Mouse (Mus musculus): ENCODE measurements at regions not wholly inside any gene's neighbourhood (a gene's known extent, or its start where the extent isn't known, plus 50 kb on each side); places are given as distances from the start of the nearest gene placed in this dataset.
A peak's percentile ranks its signal among the peaks of the same experiment; 100 is the strongest.

GRCm38 (mm10) chr10:47618362-47618761, 2040.7 kb downstream of the Hace1 start:
- DNase-seq (ENCODE audit: low read depth, low spot score) = peak; percentile 4

- peak; percentile 85 for DNase-seq (ENCODE audit: low read depth, low spot score)
Measured at GRCm38 (mm10) chr10:47631366-47631765, 2053.7 kb downstream of the Hace1 start.

GRCm38 (mm10) chr10:47652341-47652740, 2074.7 kb downstream of the Hace1 start:
- no peak for DNase-seq (ENCODE audit: low read depth, low spot score)

GRCm38 (mm10) chr10:47654231-47654630, 2076.6 kb downstream of the Hace1 start:
- DNase-seq (ENCODE audit: low read depth, low spot score) = no peak

Data from R1 (cell line).